28 mouse cellular contexts compared by ENCODE assay signal in the genomic region with DNA sequence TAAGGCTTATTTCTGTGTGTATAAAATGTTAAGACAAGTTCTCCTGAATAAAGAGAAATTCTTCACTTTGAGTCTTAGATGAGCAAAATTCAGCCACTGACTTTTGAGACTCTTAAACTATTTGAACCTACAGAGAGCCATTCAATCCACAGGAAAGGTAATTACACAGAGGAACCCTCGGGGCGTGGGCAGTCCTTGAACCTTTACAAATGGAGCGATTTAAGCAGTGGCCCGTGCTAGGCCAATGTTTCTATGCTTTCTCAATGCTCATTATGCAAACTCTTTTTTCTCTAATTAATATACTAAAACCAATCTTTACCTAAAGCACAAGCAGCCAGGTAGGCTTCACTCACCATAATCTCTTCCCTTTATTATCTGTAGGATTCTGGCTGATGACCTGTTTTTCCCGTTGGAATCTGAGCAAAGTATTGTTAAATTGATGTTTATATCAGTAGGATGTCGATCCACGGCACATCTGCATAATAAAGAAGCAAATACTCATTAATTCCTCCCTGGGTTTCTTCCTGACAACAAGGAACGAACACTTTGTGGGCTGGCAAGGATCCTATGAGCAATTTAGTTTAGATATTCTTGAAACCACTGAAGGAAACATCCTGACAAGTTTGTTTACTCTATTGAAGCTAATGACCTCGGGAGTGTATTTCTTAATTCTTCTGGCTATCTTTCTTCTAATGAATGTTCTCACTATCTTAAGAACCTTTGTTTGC.
DNase-seq lines count a peak whose midpoint lies in the region; ATAC-seq and TF ChIP-seq lines count a peak whose summit lies in the region.
"Had no signal": no experiment of that assay in that cellular context is flagged by ENCODE, and none has a peak within 500 bp of the region (broad histone marks: within the 10 kb centered on the region; RNA-seq: fewer than 3 reads in every experiment).

No protein-coding gene starts in this region.

- no peak overlapping the region for H3K27ac ChIP-seq in forebrain, embryonic 11.5 days (ENCODE audit: low read depth, low read length)
- no peak overlapping the region for H3K27ac ChIP-seq in forebrain, postnatal 0 days (ENCODE audit: low read depth, low read length)
- H3K27ac ChIP-seq in liver, adult 2 months (replicated peaks; ENCODE audit: insufficient read depth, low read depth, low read length), result no peak overlapping the region
- H3K27ac ChIP-seq in forebrain, embryonic 16.5 days (ENCODE audit: low read length), result no peak overlapping the region
- H3K27ac ChIP-seq: hindbrain, embryonic 13.5 days; kidney, embryonic 15.5 days; liver, embryonic 14.5 days; midbrain, embryonic 12.5 days had no signal

- no peak for TF ChIP-seq POLR2A in liver, adult 2 months (IDR thresholded peaks at IDR 0.05; ENCODE audit: extremely low read depth, insufficient read depth, low read length)

- 24% methylated on average over 9 of the region's 9 CpGs for WGBS in forebrain, embryonic 11.5 days
- WGBS in forebrain, postnatal 0 days, result 9% methylated on average over 9 of the region's 9 CpGs
- WGBS in liver, adult 2 months, result 70% methylated on average over 9 of the region's 9 CpGs
- WGBS in forebrain, embryonic 16.5 days, result 6% methylated on average over 9 of the region's 9 CpGs

- H3K27me3 ChIP-seq in forebrain, embryonic 11.5 days (ENCODE audit: control insufficient read depth, insufficient read depth, low read length), result peaks cover 2% of the 10 kb centered on the region; the same call in 1 of the 2 replicates
- no peaks in the 10 kb centered on the region for H3K27me3 ChIP-seq in forebrain, postnatal 0 days (ENCODE audit: insufficient read depth, low read length)
- no peaks in the 10 kb centered on the region for H3K27me3 ChIP-seq in liver, adult 2 months (ENCODE audit: control insufficient read depth, insufficient read depth, low read length)
- no peaks in the 10 kb centered on the region for H3K27me3 ChIP-seq in forebrain, embryonic 16.5 days (replicated peaks; ENCODE audit: control insufficient read depth, insufficient read depth, low read length)
- H3K27me3 ChIP-seq: hindbrain, embryonic 13.5 days; kidney, embryonic 15.5 days; megakaryocyte, embryonic 14.5 days; midbrain, embryonic 12.5 days had no signal

- no peak overlapping the region for H3K4me3 ChIP-seq in forebrain, embryonic 11.5 days (ENCODE audit: low read depth, low read length)
- no peak overlapping the region for H3K4me3 ChIP-seq in forebrain, postnatal 0 days (ENCODE audit: low read depth, low read length)
- H3K4me3 ChIP-seq in liver, adult 2 months (ENCODE audit: insufficient read depth, low read depth, low read length), result no peak overlapping the region
- H3K4me3 ChIP-seq in forebrain, embryonic 16.5 days (replicated peaks; ENCODE audit: low read length), result no peak overlapping the region
- H3K4me3 ChIP-seq: erythroblast, embryonic 14.5 days; hindbrain, embryonic 13.5 days; kidney, embryonic 15.5 days; megakaryocyte, embryonic 14.5 days; midbrain, embryonic 12.5 days had no signal

- H3K9me3 ChIP-seq in forebrain, embryonic 11.5 days (ENCODE audit: control insufficient read depth, low read length), result no peaks in the 10 kb centered on the region
- no peaks in the 10 kb centered on the region for H3K9me3 ChIP-seq in forebrain, postnatal 0 days (ENCODE audit: low read length)
- H3K9me3 ChIP-seq in forebrain, embryonic 16.5 days (ENCODE audit: control insufficient read depth, low read length), result no peaks in the 10 kb centered on the region
- H3K9me3 ChIP-seq: hindbrain, embryonic 13.5 days; kidney, embryonic 15.5 days; megakaryocyte, embryonic 14.5 days; midbrain, embryonic 12.5 days had no signal

- no peak overlapping the region for H3K4me2 ChIP-seq in forebrain, embryonic 11.5 days (ENCODE audit: low read depth, low read length, severe bottlenecking)
- no peak overlapping the region for H3K4me2 ChIP-seq in forebrain, postnatal 0 days (ENCODE audit: low read depth)
- H3K4me2 ChIP-seq in forebrain, embryonic 16.5 days (ENCODE audit: low read length), result no peak overlapping the region
- H3K4me2 ChIP-seq: heart, embryonic 11.5 days; hindbrain, embryonic 13.5 days; kidney, embryonic 15.5 days; midbrain, embryonic 12.5 days had no signal

- no peaks in the 10 kb centered on the region for H3K36me3 ChIP-seq in forebrain, embryonic 11.5 days (ENCODE audit: control insufficient read depth, insufficient read depth, low read length)
- H3K36me3 ChIP-seq in forebrain, postnatal 0 days (ENCODE audit: insufficient read depth), result no peaks in the 10 kb centered on the region
- no peaks in the 10 kb centered on the region for H3K36me3 ChIP-seq in liver, adult 2 months (ENCODE audit: control insufficient read depth, insufficient read depth, low read length)
- H3K36me3 ChIP-seq in forebrain, embryonic 16.5 days (ENCODE audit: control insufficient read depth, insufficient read depth), result no peaks in the 10 kb centered on the region
- H3K36me3 ChIP-seq: hindbrain, embryonic 13.5 days; kidney, embryonic 15.5 days; midbrain, embryonic 12.5 days had no signal

- ATAC-seq in forebrain, embryonic 11.5 days (replicated peaks; ENCODE audit: low FRiP score), result peak; percentile 75; the same call in 1 of the 2 replicates
- no peak for ATAC-seq in forebrain, postnatal 0 days
- peak; percentile 71; the same call in 1 of the 2 replicates for ATAC-seq in forebrain, embryonic 16.5 days
- ATAC-seq: activated CD4-positive, CD25-positive, alpha-beta regulatory T cell, adult 4 months; intestine, postnatal 0 days had no signal

- H3K9ac ChIP-seq in forebrain, embryonic 11.5 days (ENCODE audit: low read length), result no peak overlapping the region
- H3K9ac ChIP-seq in forebrain, postnatal 0 days, result no peak overlapping the region
- no peak overlapping the region for H3K9ac ChIP-seq in liver, adult 2 months (ENCODE audit: low read depth, low read length)
- no peak overlapping the region for H3K9ac ChIP-seq in forebrain, embryonic 16.5 days (replicated peaks; ENCODE audit: low read depth, low read length)
- H3K9ac ChIP-seq: hindbrain, embryonic 13.5 days; kidney, embryonic 15.5 days; liver, embryonic 14.5 days; midbrain, embryonic 12.5 days had no signal

- no peak for TF ChIP-seq CTCF in forebrain, postnatal 0 days (IDR thresholded peaks at IDR 0.05; ENCODE audit: low read depth)
- TF ChIP-seq CTCF in liver, adult 2 months (IDR thresholded peaks at IDR 0.05; ENCODE audit: low read depth, low read length), result no peak

- peak; percentile 56 for DNase-seq in forebrain, embryonic 11.5 days (ENCODE audit: low spot score)
- DNase-seq in forebrain, postnatal 0 days, result no peak
- peak; percentile 26 for DNase-seq in liver, adult 2 months (ENCODE audit: extremely low read depth, low read depth, low spot score)
- no peak for DNase-seq in liver
- DNase-seq in ZHBTc4 (ENCODE audit: low read depth, low spot score), result peak; percentile 30
- DNase-seq in cerebellum, adult 18-20 months, result no peak
- DNase-seq: adrenal gland, adult 8-10 months; cerebellum, adult 9-10 months; cerebellum, postnatal 36 days; embryo, embryonic 11 days; gastrocnemius, postnatal 25 days; heart, adult 18-20 months; heart, postnatal 36 days; layer of hippocampus, postnatal 36 days; left cerebral cortex, postnatal 4 days; lung, adult 2 months; lung, postnatal 4 days; thymus, postnatal 4 days had no signal

- no peaks in the 10 kb centered on the region for H3K79me2 ChIP-seq in liver, adult 2 months (ENCODE audit: control insufficient read depth, insufficient read depth, low read length)

- H3K4me1 ChIP-seq in forebrain, embryonic 11.5 days (replicated peaks; ENCODE audit: control insufficient read depth, insufficient read depth, low read length), result no peaks in the 10 kb centered on the region
- H3K4me1 ChIP-seq in forebrain, postnatal 0 days (ENCODE audit: insufficient read depth), result no peaks in the 10 kb centered on the region
- H3K4me1 ChIP-seq in liver, adult 2 months (ENCODE audit: control insufficient read depth, insufficient read depth, low read length), result no peaks in the 10 kb centered on the region
- H3K4me1 ChIP-seq in forebrain, embryonic 16.5 days (replicated peaks; ENCODE audit: control insufficient read depth, insufficient read depth, low read length), result no peaks in the 10 kb centered on the region
- H3K4me1 ChIP-seq: hindbrain, embryonic 13.5 days; kidney, embryonic 15.5 days; midbrain, embryonic 12.5 days had no signal

Comparison
In these comparisons a context has a peak if more than half of its experiments do, and no peak if none do; other contexts are left out.
1. DNase-seq: peak in forebrain, embryonic 11.5 days (single experiment), liver, adult 2 months (single experiment) and ZHBTc4 (single experiment); none in forebrain, postnatal 0 days (single experiment), liver (single experiment) and cerebellum, adult 18-20 months (0 of 2).